Mouse (Mus musculus): ENCODE measurements around the gene Lrrc7. TPM values are rescaled to one million over a fixed set of nuclear protein-coding genes. Genes with fewer than 3 reads are reported as not detected.

Lrrc7 gene
- total RNA-seq, 1 experiment = not detected

GRCm38 (mm10) chr3:158137796-158138195, 424.2 kb downstream of the Lrrc7 start:
- TF ChIP-seq CHD2 (IDR thresholded peaks at IDR 0.05; ENCODE audit: low read depth, low read length) (no peak), ZC3H11A (IDR thresholded peaks at IDR 0.05; ENCODE audit: borderline replicate concordance, low read depth, low read length) (no peak), HCFC1 (IDR thresholded peaks at IDR 0.05; ENCODE audit: borderline replicate concordance, insufficient read depth, low read length) (no peak), MAFK (IDR thresholded peaks at IDR 0.05; ENCODE audit: insufficient read depth, low read depth, low read length) (no peak), ZNF384 (IDR thresholded peaks at IDR 0.05; ENCODE audit: low read depth, low read length) (no peak)
- Histone ChIP-seq H3K36me3 (ENCODE audit: control insufficient read depth, insufficient read depth, low read length, poor library complexity, severe bottlenecking) (no peaks in the 10 kb centered on the region), H3K4me3 (ENCODE audit: insufficient read depth in 1 of 2, low read depth in 1 of 2, low read length in 2 of 2, poor library complexity in 1 of 2, severe bottlenecking in 1 of 2) (no peak overlapping the region), H3K27ac (ENCODE audit: insufficient read depth, low read depth, low read length, poor library complexity, severe bottlenecking) (no peak overlapping the region), H3K4me1 (ENCODE audit: control insufficient read depth in 2 of 2, insufficient read depth in 2 of 2, low read length in 2 of 2, poor library complexity in 1 of 2) (no peaks in the 10 kb centered on the region), H3K9me3 (ENCODE audit: control insufficient read depth, insufficient read depth, low read depth, low read length) (no peaks in the 10 kb centered on the region), H3K9ac (ENCODE audit: insufficient read depth, low read depth, low read length, poor library complexity, severe bottlenecking) (no peak overlapping the region)
- in situ Hi-C loops (cut with MboI; ENCODE audit: low sequenced_read_pairs in 2 of 2, unreplicated experiment in 2 of 2) = no loop called here
- DNase-seq (ENCODE audit: low read depth, low spot score) = no peak

GRCm38 (mm10) chr3:158131672-158132071, 430.3 kb downstream of the Lrrc7 start:
- Histone ChIP-seq H3K4me1 (ENCODE audit: control insufficient read depth in 2 of 2, insufficient read depth in 2 of 2, low read length in 2 of 2, poor library complexity in 1 of 2) (no peaks in the 10 kb centered on the region), H3K9ac (ENCODE audit: insufficient read depth, low read depth, low read length, poor library complexity, severe bottlenecking) (no peak overlapping the region), H3K27ac (ENCODE audit: insufficient read depth, low read depth, low read length, poor library complexity, severe bottlenecking) (no peak overlapping the region), H3K4me3 (ENCODE audit: insufficient read depth in 1 of 2, low read depth in 1 of 2, low read length in 2 of 2, poor library complexity in 1 of 2, severe bottlenecking in 1 of 2) (no peak overlapping the region), H3K36me3 (ENCODE audit: control insufficient read depth, insufficient read depth, low read length, poor library complexity, severe bottlenecking) (no peaks in the 10 kb centered on the region), H3K9me3 (ENCODE audit: control insufficient read depth, insufficient read depth, low read depth, low read length) (no peaks in the 10 kb centered on the region)
- DNase-seq (ENCODE audit: low read depth, low spot score) = no peak
- in situ Hi-C loops (cut with MboI; ENCODE audit: low sequenced_read_pairs in 2 of 2, unreplicated experiment in 2 of 2) = no loop called here
- TF ChIP-seq CHD2 (IDR thresholded peaks at IDR 0.05; ENCODE audit: low read depth, low read length) (no peak), MAFK (IDR thresholded peaks at IDR 0.05; ENCODE audit: insufficient read depth, low read depth, low read length) (no peak)

GRCm38 (mm10) chr3:158131233-158131632, 430.8 kb downstream of the Lrrc7 start:
- Histone ChIP-seq H3K27ac (ENCODE audit: insufficient read depth, low read depth, low read length, poor library complexity, severe bottlenecking) (no peak overlapping the region), H3K36me3 (ENCODE audit: control insufficient read depth, insufficient read depth, low read length, poor library complexity, severe bottlenecking) (no peaks in the 10 kb centered on the region), H3K9ac (ENCODE audit: insufficient read depth, low read depth, low read length, poor library complexity, severe bottlenecking) (no peak overlapping the region), H3K4me1 (ENCODE audit: control insufficient read depth in 2 of 2, insufficient read depth in 2 of 2, low read length in 2 of 2, poor library complexity in 1 of 2) (no peaks in the 10 kb centered on the region), H3K9me3 (ENCODE audit: control insufficient read depth, insufficient read depth, low read depth, low read length) (no peaks in the 10 kb centered on the region), H3K4me3 (ENCODE audit: insufficient read depth in 1 of 2, low read depth in 1 of 2, low read length in 2 of 2, poor library complexity in 1 of 2, severe bottlenecking in 1 of 2) (no peak overlapping the region)
- TF ChIP-seq ZNF384 (IDR thresholded peaks at IDR 0.05; ENCODE audit: low read depth, low read length) (no peak), HCFC1 (IDR thresholded peaks at IDR 0.05; ENCODE audit: borderline replicate concordance, insufficient read depth, low read length) (no peak), CHD2 (IDR thresholded peaks at IDR 0.05; ENCODE audit: low read depth, low read length) (no peak), MAFK (IDR thresholded peaks at IDR 0.05; ENCODE audit: insufficient read depth, low read depth, low read length) (no peak), ZC3H11A (IDR thresholded peaks at IDR 0.05; ENCODE audit: borderline replicate concordance, low read depth, low read length) (no peak)
- DNase-seq (ENCODE audit: low read depth, low spot score) = no peak
- in situ Hi-C loops (cut with MboI; ENCODE audit: low sequenced_read_pairs in 2 of 2, unreplicated experiment in 2 of 2) = no loop called here

- H3K4me3 ChIP-seq (ENCODE audit: insufficient read depth in 1 of 2, low read depth in 1 of 2, low read length in 2 of 2, poor library complexity in 1 of 2, severe bottlenecking in 1 of 2) = no peak overlapping the region
- in situ Hi-C loops (cut with MboI; ENCODE audit: low sequenced_read_pairs in 2 of 2, unreplicated experiment in 2 of 2) = no loop called here
- H3K9ac ChIP-seq (ENCODE audit: insufficient read depth, low read depth, low read length, poor library complexity, severe bottlenecking) = no peak overlapping the region
- no peaks in the 10 kb centered on the region for H3K36me3 ChIP-seq (ENCODE audit: control insufficient read depth, insufficient read depth, low read length, poor library complexity, severe bottlenecking)
- TF ChIP-seq ZNF384 (IDR thresholded peaks at IDR 0.05; ENCODE audit: low read depth, low read length) = no peak
- no peaks in the 10 kb centered on the region for H3K4me1 ChIP-seq (ENCODE audit: control insufficient read depth in 2 of 2, insufficient read depth in 2 of 2, low read length in 2 of 2, poor library complexity in 1 of 2)
- no peak for DNase-seq (ENCODE audit: low read depth, low spot score)
- no peak overlapping the region for H3K27ac ChIP-seq (ENCODE audit: insufficient read depth, low read depth, low read length, poor library complexity, severe bottlenecking)
- H3K9me3 ChIP-seq (ENCODE audit: control insufficient read depth, insufficient read depth, low read depth, low read length) = no peaks in the 10 kb centered on the region
These were observed 439.1 kb downstream of the Lrrc7 start for GRCm38 (mm10) chr3:158122899-158123298.

- Histone ChIP-seq H3K27ac (ENCODE audit: insufficient read depth, low read depth, low read length, poor library complexity, severe bottlenecking) (no peak overlapping the region), H3K36me3 (ENCODE audit: control insufficient read depth, insufficient read depth, low read length, poor library complexity, severe bottlenecking) (no peaks in the 10 kb centered on the region), H3K4me3 (ENCODE audit: insufficient read depth in 1 of 2, low read depth in 1 of 2, low read length in 2 of 2, poor library complexity in 1 of 2, severe bottlenecking in 1 of 2) (no peak overlapping the region), H3K4me1 (ENCODE audit: control insufficient read depth in 2 of 2, insufficient read depth in 2 of 2, low read length in 2 of 2, poor library complexity in 1 of 2) (no peaks in the 10 kb centered on the region), H3K9me3 (ENCODE audit: control insufficient read depth, insufficient read depth, low read depth, low read length) (no peaks in the 10 kb centered on the region), H3K9ac (ENCODE audit: insufficient read depth, low read depth, low read length, poor library complexity, severe bottlenecking) (no peak overlapping the region)
- TF ChIP-seq HCFC1 (IDR thresholded peaks at IDR 0.05; ENCODE audit: borderline replicate concordance, insufficient read depth, low read length) = no peak
- no peak for TF ChIP-seq CHD2 (IDR thresholded peaks at IDR 0.05; ENCODE audit: low read depth, low read length)
- TF ChIP-seq ZNF384 (IDR thresholded peaks at IDR 0.05; ENCODE audit: low read depth, low read length) = no peak
- TF ChIP-seq MAFK (IDR thresholded peaks at IDR 0.05; ENCODE audit: insufficient read depth, low read depth, low read length) = no peak
- no peak for TF ChIP-seq ZC3H11A (IDR thresholded peaks at IDR 0.05; ENCODE audit: borderline replicate concordance, low read depth, low read length)
- in situ Hi-C loops (cut with MboI; ENCODE audit: low sequenced_read_pairs in 2 of 2, unreplicated experiment in 2 of 2) = no loop called here
- DNase-seq (ENCODE audit: low read depth, low spot score) = no peak
These were observed 456.8 kb downstream of the Lrrc7 start for GRCm38 (mm10) chr3:158105260-158105659.
